Mouse (Mus musculus): ENCODE data around the gene Trim66. TPM values are rescaled to one million over a fixed set of nuclear protein-coding genes. Genes with fewer than 3 reads are reported as not detected.

Gene Trim66
- total RNA-seq, 2 experiments from 2014 or later, result 0.29 TPM

- DNase-seq (ENCODE audit: low spot score in 2 of 2), result no peak
Measured at GRCm38 (mm10) chr7:109523304-109523703, 15.4 kb upstream of the Trim66 start.

- DNase-seq (ENCODE audit: low spot score in 2 of 2), result no peak
Measured at GRCm38 (mm10) chr7:109522084-109522483, 14.2 kb upstream of the Trim66 start.

GRCm38 (mm10) chr7:109519936-109520335, 12.0 kb upstream of the Trim66 start:
- no peak for DNase-seq (ENCODE audit: low spot score in 2 of 2)

- peak; percentile 98 to 99 for DNase-seq (ENCODE audit: low spot score in 2 of 2)
Measured at GRCm38 (mm10) chr7:109518838-109519696, 11.1 kb upstream of the Trim66 start, which contains the start of gene Rpl27a. Gene Rpl27a (plus strand): TSS chr7:109519147.

- no peak for DNase-seq (ENCODE audit: low spot score in 2 of 2)
Measured at GRCm38 (mm10) chr7:109518036-109518681, 10.2 kb upstream of the Trim66 start.

- DNase-seq (ENCODE audit: low spot score in 2 of 2), result no peak
Measured at GRCm38 (mm10) chr7:109516500-109516899, 8.6 kb upstream of the Trim66 start.

GRCm38 (mm10) chr7:109511838-109512237, 3.9 kb upstream of the Trim66 start:
- DNase-seq (ENCODE audit: low spot score in 2 of 2), result no peak

- no peak for DNase-seq (ENCODE audit: low spot score in 2 of 2)
Measured at GRCm38 (mm10) chr7:109510799-109511198, 2.9 kb upstream of the Trim66 start.

GRCm38 (mm10) chr7:109507572-109507971, 362 bp downstream of the Trim66 start:
- DNase-seq (ENCODE audit: low spot score in 2 of 2), result no peak

- no peak for DNase-seq (ENCODE audit: low spot score in 2 of 2)
Measured at GRCm38 (mm10) chr7:109507119-109507518, 815 bp downstream of the Trim66 start.

GRCm38 (mm10) chr7:109497507-109497906, 10.4 kb downstream of the Trim66 start:
- DNase-seq (ENCODE audit: low spot score in 2 of 2), result no peak

- no peak for DNase-seq (ENCODE audit: low spot score in 2 of 2)
Measured at GRCm38 (mm10) chr7:109493319-109494316, 14.3 kb downstream of the Trim66 start.

- no peak for DNase-seq (ENCODE audit: low spot score in 2 of 2)
Measured at GRCm38 (mm10) chr7:109492616-109493318, 15.2 kb downstream of the Trim66 start.

GRCm38 (mm10) chr7:109484221-109484620, 23.7 kb downstream of the Trim66 start:
- DNase-seq (ENCODE audit: low spot score in 2 of 2), result no peak

- no peak for DNase-seq (ENCODE audit: low spot score in 2 of 2)
Measured at GRCm38 (mm10) chr7:109480765-109481197, 27.2 kb downstream of the Trim66 start.

- DNase-seq (ENCODE audit: low spot score in 2 of 2), result no peak
Measured at GRCm38 (mm10) chr7:109477926-109478325, 30.0 kb downstream of the Trim66 start.

- no peak for DNase-seq (ENCODE audit: low spot score in 2 of 2)
Measured at GRCm38 (mm10) chr7:109470700-109471099, 37.2 kb downstream of the Trim66 start.

GRCm38 (mm10) chr7:109468262-109468701, 39.7 kb downstream of the Trim66 start:
- DNase-seq (ENCODE audit: low spot score in 2 of 2), result no peak

- DNase-seq (ENCODE audit: low spot score in 2 of 2), result no peak
Measured at GRCm38 (mm10) chr7:109467591-109467990, 40.3 kb downstream of the Trim66 start.

GRCm38 (mm10) chr7:109460698-109461097, 47.2 kb downstream of the Trim66 start:
- DNase-seq (ENCODE audit: low spot score in 2 of 2), result no peak
